Comparison of ENCODE assay signal across 24 mouse cellular contexts in the genomic region with DNA sequence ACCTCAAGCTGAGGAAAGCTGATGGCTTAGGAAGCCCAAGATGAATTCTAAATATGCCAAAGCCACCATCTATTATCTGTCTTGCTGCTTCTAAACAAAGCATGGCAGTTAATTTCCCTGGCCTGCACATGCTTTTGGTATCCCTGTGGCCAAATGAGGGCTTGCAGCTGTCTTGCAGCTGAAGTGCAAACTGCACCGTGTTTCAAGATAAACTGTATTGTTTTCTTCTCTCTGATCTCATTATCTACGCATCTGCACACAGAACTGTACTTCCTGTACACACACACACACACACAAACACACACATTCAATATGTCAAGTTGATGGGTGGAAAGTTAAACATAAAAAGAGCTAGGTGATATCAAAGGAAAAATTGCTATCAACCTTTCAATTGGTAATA.
A peak's percentile ranks its signal among the peaks of the same experiment; 100 is the strongest.
DNase-seq lines count a peak whose midpoint lies in the region; ATAC-seq and TF ChIP-seq lines count a peak whose summit lies in the region.
"Had no signal": no experiment of that assay in that cellular context is flagged by ENCODE, and none has a peak within 500 bp of the region (broad histone marks: within the 10 kb centered on the region; RNA-seq: fewer than 3 reads in every experiment).

No protein-coding gene starts in this region.

- H3K9ac ChIP-seq in liver, embryonic 14.5 days (replicated peaks), result no peak overlapping the region
- H3K9ac ChIP-seq in liver, postnatal 0 days (replicated peaks), result no peak overlapping the region
- H3K9ac ChIP-seq: embryonic facial prominence, embryonic 15.5 days; limb, embryonic 13.5 days; lung, embryonic 15.5 days; midbrain, embryonic 12.5 days; neural tube, embryonic 13.5 days had no signal

- no peak for DNase-seq in liver, embryonic 14.5 days (ENCODE audit: low read depth in 3 of 3, low spot score in 3 of 3)
- DNase-seq in liver, postnatal 0 days, result no peak
- DNase-seq in A20 (ENCODE audit: low read depth, low spot score) (peak; percentile 30), G1E (ENCODE audit: low spot score) (no peak)
- DNase-seq in limb, embryonic 10.5 days (ENCODE audit: low spot score), result no peak
- DNase-seq in layer of hippocampus, adult 8-10 months (ENCODE audit: low spot score in 2 of 2), result no peak
- no peak for DNase-seq in cerebellum, adult 9-10 months
- DNase-seq: adrenal gland, postnatal 36 days; cerebellum, adult 11 months; cerebellum, postnatal 14 days; gastrocnemius, adult 2 months; heart, postnatal 4 days; kidney, adult 9 months; kidney, postnatal 14 days had no signal

- H3K36me3 ChIP-seq in liver, embryonic 14.5 days (replicated peaks; ENCODE audit: control insufficient read depth, insufficient read depth, low read depth), result no peaks in the 10 kb centered on the region
- H3K36me3 ChIP-seq in liver, postnatal 0 days (replicated peaks; ENCODE audit: insufficient read depth, low read length), result no peaks in the 10 kb centered on the region
- no peaks in the 10 kb centered on the region for H3K36me3 ChIP-seq in G1E (replicated peaks)
- H3K36me3 ChIP-seq in limb, embryonic 10.5 days, result no peaks in the 10 kb centered on the region
- H3K36me3 ChIP-seq: embryonic facial prominence, embryonic 15.5 days; limb, embryonic 13.5 days; lung, embryonic 15.5 days; midbrain, embryonic 12.5 days; neural tube, embryonic 13.5 days had no signal

- TF ChIP-seq CTCF in liver, embryonic 14.5 days (IDR thresholded peaks at IDR 0.05; ENCODE audit: low read depth), result 0 out of 2 replicates have a peak, but pooled peaks have one; percentile 15
- no peak for TF ChIP-seq CTCF in liver, postnatal 0 days (IDR thresholded peaks at IDR 0.05; ENCODE audit: low read depth)
- TF ChIP-seq CTCF in G1E (IDR thresholded peaks at IDR 0.05; ENCODE audit: low read depth, low read length), result no peak

- peak; percentile 22; the same call in 1 of the 2 replicates for TF ChIP-seq EP300 in liver, embryonic 14.5 days (IDR thresholded peaks at IDR 0.05; ENCODE audit: low read depth)
- TF ChIP-seq EP300 in liver, postnatal 0 days (IDR thresholded peaks at IDR 0.05; ENCODE audit: low read depth), result no peak

- no peak overlapping the region for H3K27ac ChIP-seq in liver, embryonic 14.5 days
- H3K27ac ChIP-seq in liver, postnatal 0 days (ENCODE audit: low read depth), result no peak overlapping the region
- H3K27ac ChIP-seq in limb, embryonic 10.5 days, result 0 out of 2 replicates have a peak overlapping the region, but pooled peaks have one; percentile 25
- H3K27ac ChIP-seq: embryonic facial prominence, embryonic 15.5 days; gastrocnemius, adult 2 months; limb, embryonic 13.5 days; lung, embryonic 15.5 days; midbrain, embryonic 12.5 days; neural tube, embryonic 13.5 days; stomach, postnatal 0 days had no signal

- H3K4me2 ChIP-seq in liver, embryonic 14.5 days (ENCODE audit: low read depth), result no peak overlapping the region
- H3K4me2 ChIP-seq in liver, postnatal 0 days (ENCODE audit: low read depth, low read length), result no peak overlapping the region
- H3K4me2 ChIP-seq: embryonic facial prominence, embryonic 15.5 days; limb, embryonic 13.5 days; lung, embryonic 15.5 days; midbrain, embryonic 12.5 days; neural tube, embryonic 13.5 days had no signal

- no peak overlapping the region for H3K4me3 ChIP-seq in liver, embryonic 14.5 days (ENCODE audit: insufficient read depth in 1 of 2, low read depth in 2 of 2, low read length in 2 of 2)
- no peak overlapping the region for H3K4me3 ChIP-seq in liver, postnatal 0 days (ENCODE audit: low read depth, low read length)
- H3K4me3 ChIP-seq in G1E (ENCODE audit: low read depth, low read length), result no peak overlapping the region
- H3K4me3 ChIP-seq in limb, embryonic 10.5 days, result no peak overlapping the region
- H3K4me3 ChIP-seq: embryonic facial prominence, embryonic 15.5 days; gastrocnemius, adult 2 months; limb, embryonic 13.5 days; lung, embryonic 15.5 days; midbrain, embryonic 12.5 days; myocyte; neural tube, embryonic 13.5 days had no signal

- no peaks in the 10 kb centered on the region for H3K27me3 ChIP-seq in liver, embryonic 14.5 days (ENCODE audit: control insufficient read depth, insufficient read depth, low read length)
- H3K27me3 ChIP-seq in liver, postnatal 0 days (ENCODE audit: insufficient read depth, low read length), result no peaks in the 10 kb centered on the region
- H3K27me3 ChIP-seq in G1E (ENCODE audit: insufficient read depth, low read length), result no peaks in the 10 kb centered on the region
- no peaks in the 10 kb centered on the region for H3K27me3 ChIP-seq in limb, embryonic 10.5 days (ENCODE audit: low read depth, poor library complexity, severe bottlenecking)
- H3K27me3 ChIP-seq: embryonic facial prominence, embryonic 15.5 days; limb, embryonic 13.5 days; lung, embryonic 15.5 days; midbrain, embryonic 12.5 days; neural tube, embryonic 13.5 days had no signal

- 11% methylated on average over 2 of the region's 2 CpGs for WGBS in liver, embryonic 14.5 days (ENCODE audit: insufficient replicate concordance)
- 22% methylated on average over 2 of the region's 2 CpGs for WGBS in liver, postnatal 0 days (ENCODE audit: insufficient replicate concordance)
- WGBS in limb, embryonic 10.5 days, result 66% methylated on average over 2 of the region's 2 CpGs

- no peak for ATAC-seq in liver, embryonic 14.5 days (ENCODE audit: insufficient read depth)
- ATAC-seq in liver, postnatal 0 days, result no peak
- peak; percentile 34; the same call in 1 of the 2 replicates for ATAC-seq in G1E (ENCODE audit: extremely low read depth, insufficient number of reproducible peaks, low FRiP score, poor library complexity, severe bottlenecking)
- ATAC-seq: forebrain, embryonic 14.5 days; hindbrain, embryonic 16.5 days; intestine, embryonic 16.5 days had no signal

- peaks cover 16 to 23% of the 10 kb centered on the region in 2 experiments for H3K4me1 ChIP-seq in liver, embryonic 14.5 days (replicated peaks; ENCODE audit: control insufficient read depth in 2 of 2, insufficient read depth in 2 of 2, low read length in 1 of 2)
- H3K4me1 ChIP-seq in liver, postnatal 0 days (ENCODE audit: insufficient read depth), result no peaks in the 10 kb centered on the region
- no peaks in the 10 kb centered on the region for H3K4me1 ChIP-seq in G1E (ENCODE audit: insufficient read depth, low read depth, low read length)
- H3K4me1 ChIP-seq in limb, embryonic 10.5 days, result peaks cover 13% of the 10 kb centered on the region
- H3K4me1 ChIP-seq: embryonic facial prominence, embryonic 15.5 days; midbrain, embryonic 12.5 days had no signal

- H3K9me3 ChIP-seq in liver, embryonic 14.5 days (ENCODE audit: control insufficient read depth, low read length), result no peaks in the 10 kb centered on the region
- H3K9me3 ChIP-seq in liver, postnatal 0 days (ENCODE audit: low read length), result no peaks in the 10 kb centered on the region
- no peaks in the 10 kb centered on the region for H3K9me3 ChIP-seq in G1E (replicated peaks)
- H3K9me3 ChIP-seq in limb, embryonic 10.5 days (replicated peaks), result no peaks in the 10 kb centered on the region
- H3K9me3 ChIP-seq: embryonic facial prominence, embryonic 15.5 days; lung, embryonic 15.5 days; neural tube, embryonic 13.5 days had no signal
